Mouse (Mus musculus): ENCODE data around the gene Cend1.

DNA sequence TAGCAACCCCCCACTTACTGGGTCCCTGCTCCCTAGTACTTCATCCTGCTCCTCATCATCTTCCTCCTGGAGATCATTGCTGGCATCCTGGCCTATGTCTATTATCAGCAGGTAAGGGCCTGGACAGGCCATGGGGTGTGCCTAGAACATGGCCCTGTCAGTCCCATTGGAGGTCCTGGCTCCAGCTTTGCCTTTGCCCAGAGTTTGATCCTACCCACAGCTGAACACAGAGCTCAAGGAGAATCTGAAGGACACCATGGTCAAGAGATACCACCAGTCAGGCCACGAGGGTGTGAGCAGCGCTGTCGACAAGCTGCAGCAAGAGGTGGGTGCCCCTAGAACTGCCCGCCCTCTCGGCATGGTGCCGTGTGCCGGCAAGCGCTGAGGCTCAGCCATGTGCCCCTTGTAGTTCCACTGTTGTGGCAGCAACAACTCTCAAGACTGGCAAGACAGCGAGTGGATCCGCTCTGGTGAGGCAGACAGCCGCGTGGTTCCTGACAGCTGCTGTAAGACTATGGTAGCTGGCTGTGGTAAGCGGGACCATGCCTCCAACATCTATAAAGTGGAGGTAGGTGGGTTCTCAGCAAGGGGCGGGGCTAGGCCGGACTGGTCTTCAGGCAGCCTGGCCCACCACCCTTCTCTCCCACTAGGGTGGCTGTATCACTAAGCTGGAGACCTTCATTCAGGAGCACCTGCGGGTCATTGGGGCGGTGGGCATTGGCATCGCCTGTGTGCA is 40.8 kb upstream of the Cend1 start:
- TF ChIP-seq CTCF (IDR thresholded peaks at IDR 0.05; ENCODE audit: low read depth) (no peak), EP300 (IDR thresholded peaks at IDR 0.05; ENCODE audit: low read depth) (no peak)
